Mouse (Mus musculus): ENCODE results near the gene Lclat1. TPM values are rescaled to one million over a fixed set of nuclear protein-coding genes. Genes with fewer than 3 reads are reported as not detected.

The Lclat1 gene
- total and polyA plus RNA-seq, 3 experiments: 30.2 to 104 (median 100) TPM

- 81% methylated on average over 15 of the region's 15 CpGs for WGBS
- Histone ChIP-seq H3K4me3 (no peak overlapping the region), H3K79me2 (replicated peaks; ENCODE audit: control insufficient read depth, insufficient read depth, low read length) (no peaks in the 10 kb centered on the region), H3K27me3 (ENCODE audit: control insufficient read depth, insufficient read depth, low read length) (no peaks in the 10 kb centered on the region), H3K4me1 (ENCODE audit: control insufficient read depth, insufficient read depth, low read length) (no peaks in the 10 kb centered on the region), H3K27ac (no peak overlapping the region), H3K9ac (ENCODE audit: low read depth, low read length) (no peak overlapping the region), H3K36me3 (ENCODE audit: control insufficient read depth, insufficient read depth, low read length) (no peaks in the 10 kb centered on the region; the same call in 1 of the 2 replicates)
- TF ChIP-seq CTCF (IDR thresholded peaks at IDR 0.05) (no peak), POLR2A (IDR thresholded peaks at IDR 0.05; ENCODE audit: insufficient read depth, low read depth, low read length) (no peak), EP300 (IDR thresholded peaks at IDR 0.05; ENCODE audit: insufficient read depth, low read depth, low read length) (no peak)
- no peak for DNase-seq
- intact Hi-C loops (cut with DNase I): no loop called here
Observed at GRCm38 (mm10) chr17:73162445-73163208, 54.8 kb downstream of the Lclat1 start.

GRCm38 (mm10) chr17:73163597-73163996, 55.8 kb downstream of the Lclat1 start:
- H3K27ac ChIP-seq: no peak overlapping the region

GRCm38 (mm10) chr17:73164121-73164520, 56.3 kb downstream of the Lclat1 start:
- 79% methylated on average over 2 of the region's 2 CpGs for WGBS
- Histone ChIP-seq H3K36me3 (ENCODE audit: control insufficient read depth, insufficient read depth, low read length) (no peaks in the 10 kb centered on the region; the same call in 1 of the 2 replicates), H3K27ac (no peak overlapping the region), H3K27me3 (ENCODE audit: control insufficient read depth, insufficient read depth, low read length) (no peaks in the 10 kb centered on the region), H3K9ac (ENCODE audit: low read depth, low read length) (no peak overlapping the region), H3K4me1 (ENCODE audit: control insufficient read depth, insufficient read depth, low read length) (no peaks in the 10 kb centered on the region), H3K79me2 (replicated peaks; ENCODE audit: control insufficient read depth, insufficient read depth, low read length) (no peaks in the 10 kb centered on the region), H3K4me3 (no peak overlapping the region)
- intact Hi-C loops (cut with DNase I): no loop called here
- no peak for DNase-seq
- TF ChIP-seq EP300 (IDR thresholded peaks at IDR 0.05; ENCODE audit: insufficient read depth, low read depth, low read length): no peak
- TF ChIP-seq CTCF (IDR thresholded peaks at IDR 0.05): no peak
- no peak for TF ChIP-seq POLR2A (IDR thresholded peaks at IDR 0.05; ENCODE audit: insufficient read depth, low read depth, low read length)

More at GRCm38 (mm10) chr17:73163597-73163996, 55.8 kb downstream of the Lclat1 start:
- Histone ChIP-seq H3K4me3 (no peak overlapping the region), H3K9ac (ENCODE audit: low read depth, low read length) (no peak overlapping the region), H3K79me2 (replicated peaks; ENCODE audit: control insufficient read depth, insufficient read depth, low read length) (no peaks in the 10 kb centered on the region), H3K27me3 (ENCODE audit: control insufficient read depth, insufficient read depth, low read length) (no peaks in the 10 kb centered on the region), H3K36me3 (ENCODE audit: control insufficient read depth, insufficient read depth, low read length) (no peaks in the 10 kb centered on the region; the same call in 1 of the 2 replicates), H3K4me1 (ENCODE audit: control insufficient read depth, insufficient read depth, low read length) (no peaks in the 10 kb centered on the region)
- intact Hi-C loops (cut with DNase I): no loop called here
- no peak for TF ChIP-seq POLR2A (IDR thresholded peaks at IDR 0.05; ENCODE audit: insufficient read depth, low read depth, low read length)
- TF ChIP-seq CTCF (IDR thresholded peaks at IDR 0.05): no peak
- TF ChIP-seq EP300 (IDR thresholded peaks at IDR 0.05; ENCODE audit: insufficient read depth, low read depth, low read length): no peak
- WGBS: 29% methylated on average over 3 of the region's 3 CpGs
- DNase-seq: no peak

- H3K4me3 ChIP-seq: no peak overlapping the region
- no peaks in the 10 kb centered on the region for H3K36me3 ChIP-seq (ENCODE audit: control insufficient read depth, insufficient read depth, low read length)
- H3K27ac ChIP-seq: no peak overlapping the region
- peaks cover 2% of the 10 kb centered on the region; the same call in 1 of the 2 replicates for H3K4me1 ChIP-seq (ENCODE audit: control insufficient read depth, insufficient read depth, low read length)
- 93% methylated on average over 7 of the region's 7 CpGs for WGBS
- intact Hi-C loops (cut with DNase I): no loop called here
- H3K9ac ChIP-seq (ENCODE audit: low read depth, low read length): no peak overlapping the region
- no peak for TF ChIP-seq CTCF (IDR thresholded peaks at IDR 0.05)
- no peak for TF ChIP-seq POLR2A (IDR thresholded peaks at IDR 0.05; ENCODE audit: insufficient read depth, low read depth, low read length)
- TF ChIP-seq EP300 (IDR thresholded peaks at IDR 0.05; ENCODE audit: insufficient read depth, low read depth, low read length): no peak
- H3K27me3 ChIP-seq (ENCODE audit: control insufficient read depth, insufficient read depth, low read length): no peaks in the 10 kb centered on the region
- H3K79me2 ChIP-seq (replicated peaks; ENCODE audit: control insufficient read depth, insufficient read depth, low read length): no peaks in the 10 kb centered on the region
- DNase-seq: no peak
Observed at GRCm38 (mm10) chr17:73169461-73169860, 61.7 kb downstream of the Lclat1 start.

GRCm38 (mm10) chr17:73170141-73170540, 62.4 kb downstream of the Lclat1 start:
- H3K36me3 ChIP-seq (ENCODE audit: control insufficient read depth, insufficient read depth, low read length): no peaks in the 10 kb centered on the region
- H3K79me2 ChIP-seq (replicated peaks; ENCODE audit: control insufficient read depth, insufficient read depth, low read length): no peaks in the 10 kb centered on the region
- TF ChIP-seq EP300 (IDR thresholded peaks at IDR 0.05; ENCODE audit: insufficient read depth, low read depth, low read length) (no peak), POLR2A (IDR thresholded peaks at IDR 0.05; ENCODE audit: insufficient read depth, low read depth, low read length) (no peak), CTCF (IDR thresholded peaks at IDR 0.05) (no peak)
- no peak overlapping the region for H3K9ac ChIP-seq (ENCODE audit: low read depth, low read length)
- H3K27ac ChIP-seq: no peak overlapping the region
- no peaks in the 10 kb centered on the region for H3K27me3 ChIP-seq (ENCODE audit: control insufficient read depth, insufficient read depth, low read length)
- H3K4me1 ChIP-seq (ENCODE audit: control insufficient read depth, insufficient read depth, low read length): peaks cover 2% of the 10 kb centered on the region; the same call in 1 of the 2 replicates
- intact Hi-C loops (cut with DNase I): loop anchor here (5.0 kb wide), 1 partner anchor 127 kb away; no protein-coding TSS in a partner anchor
- WGBS: 90% methylated on average over 5 of the region's 5 CpGs
- H3K4me3 ChIP-seq: no peak overlapping the region
- no peak for DNase-seq

- peaks cover 2% of the 10 kb centered on the region; the same call in 1 of the 2 replicates for H3K4me1 ChIP-seq (ENCODE audit: control insufficient read depth, insufficient read depth, low read length)
- no peaks in the 10 kb centered on the region for H3K27me3 ChIP-seq (ENCODE audit: control insufficient read depth, insufficient read depth, low read length)
- H3K4me3 ChIP-seq: no peak overlapping the region
- TF ChIP-seq EP300 (IDR thresholded peaks at IDR 0.05; ENCODE audit: insufficient read depth, low read depth, low read length) (0 out of 2 replicates have a peak, but pooled peaks have one; percentile 30), POLR2A (IDR thresholded peaks at IDR 0.05; ENCODE audit: insufficient read depth, low read depth, low read length) (no peak), CTCF (IDR thresholded peaks at IDR 0.05) (peak; percentile 66)
- H3K79me2 ChIP-seq (replicated peaks; ENCODE audit: control insufficient read depth, insufficient read depth, low read length): no peaks in the 10 kb centered on the region
- intact Hi-C loops (cut with DNase I): loop anchor here (5.0 kb wide), 1 partner anchor 123 kb away; no protein-coding TSS in a partner anchor
- peaks cover 3% of the 10 kb centered on the region; the same call in 1 of the 2 replicates for H3K36me3 ChIP-seq (ENCODE audit: control insufficient read depth, insufficient read depth, low read length)
- DNase-seq: peak; percentile 51 to 55
- no peak overlapping the region for H3K27ac ChIP-seq
- no peak overlapping the region for H3K9ac ChIP-seq (ENCODE audit: low read depth, low read length)
- WGBS: 44% methylated on average over 5 of the region's 5 CpGs
Observed at GRCm38 (mm10) chr17:73174083-73174562, 66.3 kb downstream of the Lclat1 start.

Measured in heart, adult 2 months (tissue).